Mouse (Mus musculus) hindbrain, embryonic 12.5 days (tissue): ENCODE results near the gene Stk36. TPM values are rescaled to one million over a fixed set of nuclear protein-coding genes. Genes with fewer than 3 reads are reported as not detected.

ENCODE experiments used
- microRNA-seq: library from miRNA; unstranded; fragments of <30 nt; microRNA quantifications from one replicate; pipeline ENCODE4, GENCODE M21; 2017
- polyA plus RNA-seq: library from polyadenylated mRNA; unstranded; fragments of >200 nt; fragmentation: Nextera tagmentation; extraction: Ambion mirVana; gene quantifications from 2 replicates; pipeline ENCODE4 v1.2.1, GENCODE M21; 2016

Gene Stk36
- polyA plus RNA-seq, 1 experiment from 2014 or later: 21.3 TPM

Small RNAs within 50 kb of the gene (microRNA-seq; reads per million reads assigned to microRNA genes)
- gene Gm25035: not detected

Other genes starting within 250 kb of the Stk36 start
- gene Catip, start 239.3 kb upstream of the Stk36 start, polyA plus RNA-seq: 1.4 and 1.5 TPM in 2 replicates
- gene Slc11a1, start 226.2 kb upstream of the Stk36 start, polyA plus RNA-seq: 2.0 and 2.2 TPM in 2 replicates
- 38.8 and 39.2 TPM in 2 replicates for gene Ctdsp1, start 209.9 kb upstream of the Stk36 start, polyA plus RNA-seq
- 0.09 and 0.14 TPM in 2 replicates for gene Vil1, start 192.1 kb upstream of the Stk36 start, polyA plus RNA-seq
- gene Cnot9, start 95.4 kb upstream of the Stk36 start, polyA plus RNA-seq: 61.4 and 61.9 TPM in 2 replicates
- gene Plcd4, start 58.6 kb upstream of the Stk36 start, polyA plus RNA-seq: 1.2 and 1.6 TPM in 2 replicates
- 35.3 and 38.5 TPM in 2 replicates for gene Usp37, start 57.2 kb upstream of the Stk36 start, polyA plus RNA-seq
- gene Zfp142, start 13.2 kb upstream of the Stk36 start, polyA plus RNA-seq: 10.1 and 12.1 TPM in 2 replicates
- 15.3 and 16.8 TPM in 2 replicates for gene Bcs1l, start 13.2 kb upstream of the Stk36 start, polyA plus RNA-seq
- 35.2 and 35.8 TPM in 2 replicates for gene Rnf25, start within 50 bp of the Stk36 start, polyA plus RNA-seq
- 27.1 and 36.5 TPM in 2 replicates for gene Ttll4, start 60.3 kb downstream of the Stk36 start, polyA plus RNA-seq
- 3.2 and 4.6 TPM in 2 replicates for gene Cyp27a1, start 112.1 kb downstream of the Stk36 start, polyA plus RNA-seq
- gene Prkag3, start 147.8 kb downstream of the Stk36 start, polyA plus RNA-seq: 0.21 and 0.38 TPM in 2 replicates
- 9.6 and 11.4 TPM in 2 replicates for gene Wnt6, start 170.4 kb downstream of the Stk36 start, polyA plus RNA-seq
- gene Wnt10a, start 190.1 kb downstream of the Stk36 start, polyA plus RNA-seq: 1.2 and 2.3 TPM in 2 replicates